In the genomic region with DNA sequence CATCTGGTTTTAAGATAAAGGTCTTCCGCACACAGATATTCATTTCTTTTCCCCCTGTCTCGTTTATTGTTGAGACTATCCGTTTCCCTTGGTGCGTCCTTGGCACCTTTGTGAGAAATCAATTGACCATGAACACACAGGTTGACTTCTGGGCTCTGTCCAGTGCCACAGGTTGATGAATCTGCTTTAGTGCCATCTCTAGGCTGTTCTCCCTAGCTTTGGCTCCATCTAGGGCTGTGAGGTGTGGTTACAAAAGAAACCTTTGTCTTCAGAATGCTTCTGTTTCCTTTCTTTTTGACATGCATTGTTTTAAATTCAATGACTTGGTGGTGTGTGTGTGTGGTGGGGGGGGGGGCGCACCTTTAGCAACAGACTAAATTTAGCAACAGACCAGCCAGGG, we compare ENCODE assay signal across 9 mouse cellular contexts.
DNase-seq lines count a peak whose midpoint lies in the region; ATAC-seq and TF ChIP-seq lines count a peak whose summit lies in the region.
"Had no signal": no experiment of that assay in that cellular context is flagged by ENCODE, and none has a peak within 500 bp of the region (broad histone marks: within the 10 kb centered on the region; RNA-seq: fewer than 3 reads in every experiment).

No protein-coding gene starts in this region.

- WGBS in heart, embryonic 14.5 days: 65% methylated on average over 5 of the region's 5 CpGs
- WGBS in thymus, adult 2 months: 61% methylated on average over 5 of the region's 5 CpGs
- 59% methylated on average over 5 of the region's 5 CpGs for WGBS in liver, embryonic 11.5 days

- intact Hi-C loops in heart, postnatal 14 days (cut with DNase I): no loop called here
- intact Hi-C loops in left cerebral cortex, postnatal 25 days (cut with DNase I): no loop called here

- peak overlapping the region; percentile 59 for H3K4me2 ChIP-seq in heart, embryonic 14.5 days (ENCODE audit: low read length)
- H3K4me2 ChIP-seq in liver, embryonic 11.5 days: peak overlapping the region; percentile 54

- ATAC-seq in heart, embryonic 14.5 days (ENCODE audit: insufficient number of reproducible peaks, insufficient read depth, low FRiP score, low read depth): no peak
- no peak for ATAC-seq in liver, embryonic 11.5 days (replicated peaks; ENCODE audit: low FRiP score)

- no peaks in the 10 kb centered on the region for H3K36me3 ChIP-seq in heart, embryonic 14.5 days (ENCODE audit: control insufficient read depth, insufficient read depth, low read length)
- H3K36me3 ChIP-seq in thymus, adult 2 months (ENCODE audit: control insufficient read depth, insufficient read depth, low read length): no peaks in the 10 kb centered on the region
- no peaks in the 10 kb centered on the region for H3K36me3 ChIP-seq in liver, embryonic 11.5 days (ENCODE audit: control insufficient read depth, insufficient read depth, low read length)

- DNase-seq in heart, postnatal 14 days: no peak
- no peak for DNase-seq in thymus, adult 2 months
- no peak for DNase-seq in thymus, postnatal 25 days
- no peak for DNase-seq in liver, embryonic 11.5 days (ENCODE audit: low spot score)
- no peak for DNase-seq in adrenal gland, postnatal 36 days
- DNase-seq in thymus, postnatal 14 days: no peak
- no peak for DNase-seq in left cerebral cortex, postnatal 25 days (ENCODE audit: low spot score in 2 of 2)
- DNase-seq: right cerebral cortex, postnatal 14 days had no signal

- no peaks in the 10 kb centered on the region for H3K27me3 ChIP-seq in heart, embryonic 14.5 days (ENCODE audit: control insufficient read depth, insufficient read depth, low read length)
- no peaks in the 10 kb centered on the region for H3K27me3 ChIP-seq in thymus, adult 2 months (ENCODE audit: control insufficient read depth, insufficient read depth, low read length)
- no peaks in the 10 kb centered on the region for H3K27me3 ChIP-seq in liver, embryonic 11.5 days (replicated peaks; ENCODE audit: control insufficient read depth, insufficient read depth, low read length)

- H3K9ac ChIP-seq in heart, embryonic 14.5 days (ENCODE audit: low read length): no peak overlapping the region
- no peak overlapping the region for H3K9ac ChIP-seq in liver, embryonic 11.5 days (ENCODE audit: low read depth, low read length)

- H3K27ac ChIP-seq in heart, embryonic 14.5 days (replicated peaks in 1 of 2; ENCODE audit: control insufficient read depth in 1 of 2, insufficient read depth in 1 of 2, low read depth in 2 of 2, low read length in 2 of 2): peak overlapping the region; percentile 7 to 46; a peak in 3 of 4 replicates
- peak overlapping the region; percentile 83 for H3K27ac ChIP-seq in thymus, adult 2 months (ENCODE audit: control insufficient read depth, insufficient read depth, low read length)
- no peak overlapping the region for H3K27ac ChIP-seq in liver, embryonic 11.5 days (ENCODE audit: low read depth, low read length)

- TF ChIP-seq POLR2A in thymus, adult 2 months (IDR thresholded peaks at IDR 0.05; ENCODE audit: control insufficient read depth, extremely low read depth, insufficient read depth, low read length, poor library complexity): no peak

- no peak for TF ChIP-seq CTCF in thymus, adult 2 months (IDR thresholded peaks at IDR 0.05; ENCODE audit: borderline replicate concordance, control insufficient read depth, extremely low read depth, insufficient read depth, low read length, poor library complexity)

- H3K4me1 ChIP-seq in heart, embryonic 14.5 days (ENCODE audit: control insufficient read depth in 2 of 2, insufficient read depth in 2 of 2, low read length in 2 of 2): peaks cover 0 to 3% of the 10 kb centered on the region in 2 experiments; a peak in 1 of 4 replicates
- H3K4me1 ChIP-seq in thymus, adult 2 months (replicated peaks; ENCODE audit: control insufficient read depth, insufficient read depth, low read length): peaks cover 4% of the 10 kb centered on the region; the same call in 1 of the 2 replicates
- no peaks in the 10 kb centered on the region for H3K4me1 ChIP-seq in liver, embryonic 11.5 days (replicated peaks; ENCODE audit: control insufficient read depth, insufficient read depth, low read length)

- H3K9me3 ChIP-seq in heart, embryonic 14.5 days (ENCODE audit: control insufficient read depth, low read length): no peaks in the 10 kb centered on the region
- no peaks in the 10 kb centered on the region for H3K9me3 ChIP-seq in liver, embryonic 11.5 days (ENCODE audit: control insufficient read depth, low read length)

- no peak overlapping the region for H3K4me3 ChIP-seq in heart, embryonic 14.5 days (ENCODE audit: control insufficient read depth in 1 of 2, insufficient read depth in 1 of 2, low read depth in 1 of 2, low read length in 2 of 2)
- H3K4me3 ChIP-seq in thymus, adult 2 months (ENCODE audit: control insufficient read depth, insufficient read depth, low read length): no peak overlapping the region
- no peak overlapping the region for H3K4me3 ChIP-seq in liver, embryonic 11.5 days (ENCODE audit: low read depth, low read length)
